Mouse (Mus musculus) brain, embryonic 14.5 days (tissue): ENCODE measurements around the gene Eno3. TPM values are rescaled to one million over a fixed set of nuclear protein-coding genes. Genes with fewer than 3 reads are reported as not detected.

Experiments
- DNase-seq: peaks from one replicate; pipeline ENCODE4 v3.0.0-alpha.2; 2011; ENCODE audit warnings: low read depth
- CTCF ChIP-seq: fragments of 200-500 bp; IDR thresholded peaks from 2 replicates; pipeline ENCODE4 v1.5.1; 2012; ENCODE audit warnings: inconsistent platforms, mild to moderate bottlenecking, moderate library complexity, borderline replicate concordance; ENCODE audit not compliant: insufficient read depth, insufficient read length; ENCODE audit errors: extremely low read depth
- POLR2A ChIP-seq: fragments of 200-500 bp; IDR thresholded peaks from 2 replicates; pipeline ENCODE4 v1.6.1; 2012; ENCODE audit warnings: mild to moderate bottlenecking, inconsistent platforms, borderline replicate concordance; ENCODE audit not compliant: poor library complexity, insufficient read depth, insufficient read length, severe bottlenecking; ENCODE audit errors: extremely low read depth
- polyA plus RNA-seq: library from polyadenylated mRNA; depleted of rRNA; stranded (reverse); fragments of >200 nt; gene quantifications from 2 replicates; pipeline ENCODE4 v1.2.3, GENCODE M21; 2012

Eno3 gene
- polyA plus RNA-seq, 1 experiment: 23.0 TPM

DNA sequence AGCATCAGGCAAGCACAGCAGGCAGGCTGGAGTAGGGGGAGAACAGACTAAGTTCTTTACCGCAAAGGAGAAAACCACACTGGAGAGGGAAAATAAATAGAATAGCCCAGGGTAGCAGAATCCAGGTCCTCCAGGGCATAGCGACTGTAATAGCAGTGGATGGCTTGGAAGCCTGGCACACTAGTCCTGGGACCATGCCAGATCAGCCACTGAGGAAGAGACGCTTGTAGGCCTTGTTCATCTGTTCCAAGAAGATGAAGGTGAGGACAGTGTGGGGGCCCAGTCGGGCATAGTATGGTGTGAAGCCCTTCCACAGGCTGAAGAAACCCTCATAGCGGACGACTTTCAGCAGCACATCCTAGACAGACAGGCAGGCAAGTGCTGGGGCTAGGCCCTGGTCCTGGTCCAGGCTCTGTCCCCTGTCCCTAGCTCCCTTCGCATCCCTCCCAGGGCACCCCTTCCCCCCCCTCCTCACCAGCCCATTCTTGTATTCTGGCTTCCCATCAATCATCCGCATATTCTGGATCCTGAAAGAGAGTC, 12.4 kb upstream of the Eno3 start:
- no peak for TF ChIP-seq CTCF
- no peak for TF ChIP-seq POLR2A

DNA sequence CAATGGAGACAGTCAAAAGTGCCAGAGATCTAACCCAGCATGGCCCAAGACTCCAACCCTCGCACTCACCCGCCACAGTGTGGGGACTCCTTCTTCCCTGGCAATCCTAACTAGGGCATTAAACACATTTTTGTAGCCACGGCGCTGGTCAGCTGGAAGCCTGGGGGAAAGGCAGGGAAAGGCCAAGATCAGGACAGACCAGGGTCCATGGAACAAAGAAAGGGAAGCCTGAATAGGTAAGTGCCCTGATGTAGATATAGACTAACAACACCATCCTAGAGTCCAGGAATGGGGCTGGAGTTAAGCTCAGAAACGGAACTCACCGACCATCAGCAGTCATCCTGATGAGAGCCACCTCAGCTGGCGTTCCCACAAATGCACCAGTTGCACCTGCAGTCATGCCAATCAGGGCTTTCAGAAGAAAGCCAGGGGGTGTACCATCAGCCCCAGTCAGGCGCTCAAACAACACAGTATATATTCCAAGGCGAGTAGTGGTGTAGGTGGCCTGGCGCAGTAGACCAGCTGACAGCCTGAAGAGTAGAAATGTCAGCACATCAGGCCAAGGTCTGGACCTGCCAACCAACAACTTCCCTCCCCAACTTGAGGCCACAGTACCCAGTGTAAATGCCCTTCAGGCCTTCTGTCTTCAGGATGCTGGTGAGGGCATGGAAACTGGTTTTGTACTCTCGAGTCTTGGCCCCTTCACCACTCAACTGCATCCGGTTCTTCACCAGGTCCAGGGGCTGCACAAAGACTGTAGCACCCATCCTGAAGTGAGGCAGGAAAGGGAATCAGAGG, 11.3 kb upstream of the Eno3 start:
- TF ChIP-seq POLR2A (no peak), CTCF (no peak)
- no peak for DNase-seq

More for the DNA sequence above, 12.4 kb upstream of the Eno3 start:
- no peak for DNase-seq

GRCm38 (mm10) chr11:70646259-70646555, 10.8 kb upstream of the Eno3 start:
- no peak for DNase-seq
- no peak for TF ChIP-seq CTCF
- TF ChIP-seq POLR2A: no peak

GRCm38 (mm10) chr11:70646691-70647650, 10.0 kb upstream of the Eno3 start, which contains the start of the genes Rnf167 and Slc25a11:
Rnf167 (plus strand) TSS chr11:70647235.
Slc25a11 (minus strand) TSS chr11:70647479.
- peak; percentile 99 for DNase-seq
- no peak for TF ChIP-seq CTCF
- TF ChIP-seq POLR2A: peak; percentile 78

DNA sequence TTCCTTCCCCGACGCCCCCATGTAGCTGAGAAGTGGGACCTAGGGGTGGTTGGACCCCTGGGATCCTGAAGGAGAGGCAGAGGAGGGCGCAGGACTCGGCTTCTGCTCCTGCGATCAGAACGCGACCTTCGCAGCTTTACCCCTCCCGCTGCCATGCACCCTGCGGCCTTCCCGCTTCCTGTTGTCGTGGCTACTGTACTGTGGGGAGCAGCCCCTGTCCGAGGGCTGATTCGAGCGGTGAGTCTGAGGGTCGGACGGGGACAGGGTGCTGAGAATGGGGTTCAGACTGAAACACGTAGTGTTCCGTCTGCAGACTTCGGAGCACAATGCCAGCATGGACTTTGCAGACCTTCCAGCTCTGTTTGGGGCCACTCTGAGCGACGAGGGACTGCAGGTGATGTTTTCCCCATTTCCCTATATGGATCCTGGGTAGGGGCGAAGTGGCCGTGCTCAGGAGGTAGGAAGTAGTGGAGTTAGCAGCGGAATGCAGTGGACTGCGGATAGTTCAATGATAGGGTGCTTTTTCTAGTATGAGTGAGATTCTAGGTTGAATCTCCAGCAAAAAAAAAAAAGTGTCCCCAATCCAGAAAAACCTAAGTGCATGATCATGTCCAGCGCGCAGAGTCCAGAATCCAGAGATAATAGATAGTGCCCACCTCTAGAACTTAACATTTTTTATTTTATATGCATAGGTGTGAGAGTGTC, 9.1 kb upstream of the Eno3 start:
- no peak for DNase-seq
- TF ChIP-seq POLR2A (no peak), CTCF (no peak)

GRCm38 (mm10) chr11:70648512-70648911, 8.5 kb upstream of the Eno3 start:
- no peak for DNase-seq
- TF ChIP-seq CTCF (no peak), POLR2A (no peak)

DNA sequence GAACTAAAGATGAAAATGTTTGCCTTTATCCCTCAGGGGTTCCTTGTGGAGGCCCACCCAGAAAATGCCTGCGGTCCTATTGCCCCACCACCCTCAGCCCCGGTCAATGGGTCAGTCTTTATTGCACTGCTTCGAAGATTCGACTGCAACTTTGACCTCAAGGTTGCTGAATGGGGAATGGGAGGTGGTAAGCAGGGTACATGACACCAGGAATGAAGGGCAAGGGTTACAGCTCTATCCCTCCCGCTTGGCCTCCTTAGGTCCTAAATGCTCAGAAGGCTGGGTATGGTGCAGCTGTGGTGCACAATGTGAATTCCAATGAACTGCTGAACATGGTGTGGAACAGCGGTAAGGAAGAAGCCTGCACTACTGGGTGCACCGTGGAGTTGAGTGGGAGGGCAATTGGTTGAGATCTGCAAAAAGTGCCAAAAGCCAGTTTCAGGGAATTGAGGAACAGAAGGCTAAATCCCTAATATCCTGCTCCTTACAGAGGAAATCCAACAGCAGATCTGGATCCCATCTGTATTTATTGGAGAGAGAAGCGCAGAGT, 7.7 kb upstream of the Eno3 start:
- DNase-seq: no peak
- TF ChIP-seq CTCF (no peak), POLR2A (no peak)

DNA sequence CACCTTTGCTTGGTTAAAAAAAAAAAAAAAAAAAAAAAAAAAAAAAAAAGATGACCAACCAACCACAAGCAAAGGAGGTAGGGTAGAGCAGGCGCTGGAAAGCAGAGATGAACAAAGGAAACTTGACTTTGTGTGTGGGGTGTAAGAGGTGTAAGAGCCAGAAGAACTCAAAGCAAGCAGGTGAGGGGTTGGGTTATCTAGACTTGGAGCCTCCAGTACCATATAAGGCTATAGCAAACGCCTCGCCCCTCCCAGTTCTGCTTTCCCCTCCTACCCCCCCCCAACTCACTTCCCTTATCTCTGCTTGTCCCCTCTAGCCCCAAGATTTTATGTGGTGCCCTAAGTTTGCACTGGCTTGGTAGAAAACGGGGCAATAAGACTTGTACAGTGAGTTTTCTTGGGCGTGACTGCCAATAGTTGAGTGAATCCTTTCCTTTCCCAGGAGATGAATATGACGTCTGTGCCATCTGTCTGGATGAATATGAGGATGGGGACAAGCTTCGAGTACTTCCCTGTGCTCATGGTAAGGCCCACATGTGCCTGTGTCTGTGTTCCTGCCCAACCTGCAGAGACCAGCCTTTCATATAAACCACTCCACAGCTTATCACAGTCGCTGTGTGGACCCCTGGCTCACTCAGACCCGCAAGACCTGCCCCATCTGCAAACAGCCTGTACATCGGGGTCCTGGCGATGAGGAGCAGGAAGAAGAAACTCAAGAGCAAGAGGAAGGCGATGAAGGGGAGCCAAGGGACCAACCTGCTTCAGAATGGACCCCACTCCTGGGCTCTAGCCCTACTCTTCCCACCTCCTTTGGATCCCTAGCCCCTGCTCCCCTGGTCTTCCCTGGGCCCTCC, 6.5 kb upstream of the Eno3 start:
- no peak for DNase-seq
- TF ChIP-seq POLR2A: no peak
- TF ChIP-seq CTCF: no peak

GRCm38 (mm10) chr11:70651391-70651790, 5.6 kb upstream of the Eno3 start:
- no peak for TF ChIP-seq POLR2A
- no peak for TF ChIP-seq CTCF
- no peak for DNase-seq
